Mouse (Mus musculus): ENCODE measurements around the gene Tmem208.

Tmem208 gene

GRCm38 (mm10) chr8:105325641-105326093 is 487 bp upstream of the Tmem208 start:
- DNase-seq (ENCODE audit: low read depth, low spot score), result no peak

- no peak for DNase-seq (ENCODE audit: low read depth, low spot score)
These were observed 814 bp downstream of the Tmem208 start for GRCm38 (mm10) chr8:105326968-105327367.

GRCm38 (mm10) chr8:105330325-105330724 is 4.2 kb downstream of the Tmem208 start:
- DNase-seq (ENCODE audit: low read depth, low spot score), result no peak

- no peak for DNase-seq (ENCODE audit: low read depth, low spot score)
These were observed 5.3 kb downstream of the Tmem208 start for GRCm38 (mm10) chr8:105331469-105331868.

GRCm38 (mm10) chr8:105331931-105332330 is 5.8 kb downstream of the Tmem208 start:
- DNase-seq (ENCODE audit: low read depth, low spot score), result no peak

- no peak for DNase-seq (ENCODE audit: low read depth, low spot score)
These were observed 6.4 kb downstream of the Tmem208 start for GRCm38 (mm10) chr8:105332523-105332922.

- peak; percentile 18 for DNase-seq (ENCODE audit: low read depth, low spot score)
These were observed 10.4 kb downstream of the Tmem208 start for GRCm38 (mm10) chr8:105336373-105337130.

GRCm38 (mm10) chr8:105338992-105339391 is 12.8 kb downstream of the Tmem208 start:
- no peak for DNase-seq (ENCODE audit: low read depth, low spot score)

- no peak for DNase-seq (ENCODE audit: low read depth, low spot score)
These were observed 13.9 kb downstream of the Tmem208 start for GRCm38 (mm10) chr8:105339886-105340635.

- no peak for DNase-seq (ENCODE audit: low read depth, low spot score)
These were observed 15.2 kb downstream of the Tmem208 start for GRCm38 (mm10) chr8:105341399-105341798.

- DNase-seq (ENCODE audit: low read depth, low spot score), result no peak
These were observed 16.6 kb downstream of the Tmem208 start for GRCm38 (mm10) chr8:105342768-105343167.

- DNase-seq (ENCODE audit: low read depth, low spot score), result no peak
These were observed 17.8 kb downstream of the Tmem208 start for GRCm38 (mm10) chr8:105343791-105344574.

GRCm38 (mm10) chr8:105345061-105345975 is 19.2 kb downstream of the Tmem208 start:
- no peak for DNase-seq (ENCODE audit: low read depth, low spot score)

- DNase-seq (ENCODE audit: low read depth, low spot score), result peak; percentile 37
These were observed 20.7 kb downstream of the Tmem208 start for GRCm38 (mm10) chr8:105346611-105347427.

- peak; percentile 92 for DNase-seq (ENCODE audit: low read depth, low spot score)
These were observed 21.5 kb downstream of the Tmem208 start, which contains the start of gene Fhod1 for GRCm38 (mm10) chr8:105347428-105348221. Gene Fhod1 (minus strand): TSS chr8:105347953.

GRCm38 (mm10) chr8:105348450-105349095 is 22.4 kb downstream of the Tmem208 start, which contains the start of gene Slc9a5:
Gene Slc9a5 (plus strand): TSS chr8:105348843.
- peak; percentile 55 for DNase-seq (ENCODE audit: low read depth, low spot score)

GRCm38 (mm10) chr8:105349096-105349771 is 23.1 kb downstream of the Tmem208 start:
- DNase-seq (ENCODE audit: low read depth, low spot score), result peak; percentile 44

GRCm38 (mm10) chr8:105350186-105350585 is 24.0 kb downstream of the Tmem208 start:
- no peak for DNase-seq (ENCODE audit: low read depth, low spot score)

Data from CD4-positive, CD25-positive, alpha-beta regulatory T cell, adult 2 months (primary cell).